Mouse (Mus musculus) brain, embryonic 14.5 days (tissue): ENCODE data around the gene Dennd4b.
"Not testable (repeated sequence)": the region's sequence is repeated elsewhere in the genome, so short reads cannot be mapped to it uniquely, and the experiment has no call there.

Experiments used
- CTCF ChIP-seq: fragments of 200-500 bp; IDR thresholded peaks from 2 replicates; pipeline ENCODE4 v1.5.1; 2012; ENCODE audit warnings: inconsistent platforms, mild to moderate bottlenecking, moderate library complexity, borderline replicate concordance; ENCODE audit not compliant: insufficient read depth, insufficient read length; ENCODE audit errors: extremely low read depth
- POLR2A ChIP-seq: fragments of 200-500 bp; IDR thresholded peaks from 2 replicates; pipeline ENCODE4 v1.6.1; 2012; ENCODE audit warnings: mild to moderate bottlenecking, inconsistent platforms, borderline replicate concordance; ENCODE audit not compliant: poor library complexity, insufficient read depth, insufficient read length, severe bottlenecking; ENCODE audit errors: extremely low read depth

DNA sequence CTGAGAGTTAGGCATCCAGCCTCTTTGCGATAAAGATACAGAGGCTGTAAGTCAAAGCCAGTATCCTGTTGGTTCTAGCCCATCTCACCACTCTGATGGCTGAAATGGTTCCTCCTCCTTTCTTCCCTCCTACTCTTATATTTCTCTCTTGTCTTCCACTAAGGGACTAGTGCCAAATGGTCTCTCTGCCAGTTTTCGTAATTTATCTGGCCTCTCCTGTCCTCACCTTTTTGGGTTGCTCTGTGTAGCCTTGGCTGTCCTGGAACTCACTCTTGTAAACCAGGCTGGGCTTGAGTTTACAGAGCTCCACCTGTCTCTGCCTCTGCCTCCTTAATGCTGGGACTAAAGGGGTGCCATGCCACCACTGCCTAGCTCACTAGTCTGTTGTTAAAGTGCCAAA is 12.3 kb upstream of the Dennd4b start:
- TF ChIP-seq POLR2A, CTCF: not testable (repeated sequence)
